Mouse (Mus musculus): Measurements from ENCODE around the gene Dnaaf1. TPM values are rescaled to one million over a fixed set of nuclear protein-coding genes. Genes with fewer than 3 reads are reported as not detected.

Gene Dnaaf1
- polyA plus RNA-seq, 1 experiment = 0.07 TPM

DNA sequence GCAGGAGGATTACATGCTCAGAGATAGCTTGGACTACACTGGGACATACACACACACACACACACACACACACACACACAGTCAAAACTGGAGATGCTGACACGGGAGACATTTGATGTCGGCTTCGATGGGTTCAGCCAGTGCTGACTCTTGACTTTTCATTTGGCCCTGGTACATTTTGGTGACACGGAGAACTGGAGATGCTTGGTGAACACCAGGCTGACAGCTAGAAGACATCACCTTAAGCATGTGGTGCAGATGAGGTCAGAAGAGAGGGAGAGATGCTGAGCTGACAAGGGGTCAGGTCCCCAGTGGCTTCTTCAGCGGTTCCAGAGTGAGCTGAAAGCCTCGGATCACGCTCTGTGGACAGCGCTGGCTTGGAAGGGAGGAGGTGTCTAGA lies 48.0 kb downstream of the Dnaaf1 start:
- DNase-seq (ENCODE audit: low spot score) = no peak

DNA sequence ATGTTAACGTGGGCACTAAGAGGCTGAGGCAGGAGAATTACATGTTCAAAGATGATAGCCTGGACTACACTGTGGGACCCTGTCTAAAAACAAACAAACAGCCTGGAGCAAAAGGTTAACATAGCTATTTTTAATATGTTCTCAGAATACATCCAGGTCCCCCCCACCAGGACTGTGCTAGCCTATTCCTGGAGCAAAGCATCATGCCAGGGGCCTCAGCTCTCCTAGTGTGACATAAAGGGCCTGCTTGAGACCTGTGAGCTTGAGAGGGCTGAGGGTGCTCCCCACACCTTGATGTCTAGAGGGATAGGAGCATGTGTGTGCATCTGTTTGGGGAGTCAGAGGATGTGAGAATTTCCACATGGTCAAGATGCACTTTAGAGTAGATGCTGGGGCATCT lies 48.7 kb downstream of the Dnaaf1 start:
- DNase-seq (ENCODE audit: low spot score) = no peak

DNA sequence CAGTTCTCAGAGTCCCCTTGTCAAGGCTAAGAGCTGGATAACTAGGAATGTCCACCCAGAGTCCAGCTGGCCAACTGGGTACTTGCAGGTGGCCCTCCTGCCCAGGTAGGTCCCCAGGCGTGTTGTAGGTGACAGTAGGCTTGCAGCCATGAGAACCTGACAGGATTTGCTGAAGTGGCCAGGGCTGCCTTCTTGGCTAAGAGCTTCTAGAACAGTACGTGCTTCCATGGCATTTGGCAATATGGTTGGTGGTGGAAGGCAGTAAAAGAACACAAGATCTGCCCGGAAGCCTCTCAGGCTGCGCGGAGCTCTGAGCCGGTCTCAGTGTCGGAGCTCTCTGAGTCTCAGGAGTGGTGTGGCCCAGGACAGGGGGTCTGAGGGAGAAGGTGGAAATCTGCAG lies 49.9 kb downstream of the Dnaaf1 start:
- DNase-seq (ENCODE audit: low spot score) = no peak

DNA sequence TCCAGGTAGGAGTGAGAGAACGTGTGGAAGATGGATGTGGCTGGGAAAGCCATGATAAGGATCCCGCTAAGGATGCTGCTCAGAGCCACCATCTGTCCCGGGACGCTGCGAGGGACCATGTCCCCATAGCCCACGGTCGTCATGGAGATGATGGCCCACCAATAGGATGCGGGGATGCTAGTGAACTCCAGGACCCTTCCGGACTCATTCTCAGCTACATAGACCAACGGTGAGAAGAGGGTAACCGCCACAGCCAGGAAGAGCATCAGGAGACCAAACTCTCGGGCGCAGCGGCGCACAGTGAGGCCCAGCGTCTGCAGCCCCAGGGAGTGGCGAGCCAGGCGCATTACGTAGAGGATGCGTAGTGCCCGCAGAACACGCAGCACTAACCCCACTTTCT lies 50.8 kb downstream of the Dnaaf1 start:
- DNase-seq (ENCODE audit: low spot score) = no peak

DNA sequence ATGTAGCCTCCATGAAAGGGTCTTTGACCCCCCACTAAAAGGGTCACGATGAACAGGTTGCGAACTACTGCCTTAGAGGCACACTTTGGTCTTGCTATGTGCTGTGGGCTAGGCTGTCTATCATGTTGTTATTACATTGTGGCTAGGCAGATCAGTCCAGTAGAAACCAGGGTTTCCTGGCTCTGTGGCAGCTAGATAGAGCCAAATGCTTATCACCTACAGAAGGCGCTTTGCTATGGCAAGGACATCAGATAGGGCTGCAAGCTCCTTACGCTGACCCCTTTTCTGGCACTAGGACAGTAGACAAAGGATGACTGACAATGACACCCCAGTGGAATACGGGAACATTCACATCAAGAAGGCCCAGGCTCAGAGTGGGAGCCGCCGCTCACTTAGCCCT lies 52.2 kb downstream of the Dnaaf1 start:
- DNase-seq (ENCODE audit: low spot score) = no peak

DNA sequence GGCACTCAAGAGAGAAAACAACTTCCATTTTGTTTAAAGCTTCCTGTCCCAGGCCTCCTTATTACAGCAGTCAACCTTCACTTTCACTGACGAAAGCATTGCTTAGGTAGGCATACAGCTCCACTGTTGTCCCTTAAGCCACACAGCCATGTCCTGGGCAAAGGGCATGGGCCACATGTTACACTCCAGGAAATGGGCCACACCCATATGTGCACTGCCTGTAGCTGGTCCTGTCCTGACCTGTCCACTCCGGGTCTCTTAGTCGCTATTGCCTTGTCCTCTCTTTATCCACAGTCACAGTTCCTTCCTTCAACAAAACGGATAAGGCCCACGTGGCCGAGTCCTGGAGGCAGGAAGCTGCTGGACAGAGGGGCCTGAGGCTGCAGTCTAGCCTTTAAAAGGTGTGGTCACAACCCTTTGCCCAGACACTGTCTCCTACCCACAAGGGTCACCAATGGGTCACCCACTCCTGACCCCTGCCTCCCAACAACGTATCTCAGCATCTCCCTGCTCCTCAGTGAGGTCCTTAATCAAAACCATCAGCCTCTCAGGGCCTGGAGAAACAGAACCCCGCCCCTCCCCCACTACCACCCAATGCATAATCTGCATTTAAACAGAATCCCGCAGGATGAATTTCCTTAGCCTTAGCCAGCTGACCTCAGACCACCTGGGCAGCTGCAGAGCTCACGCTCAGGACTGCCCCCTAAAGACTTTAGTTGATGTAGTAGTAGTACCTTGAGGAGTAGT lies 52.8 kb downstream of the Dnaaf1 start:
- no peak for DNase-seq (ENCODE audit: low spot score)

DNA sequence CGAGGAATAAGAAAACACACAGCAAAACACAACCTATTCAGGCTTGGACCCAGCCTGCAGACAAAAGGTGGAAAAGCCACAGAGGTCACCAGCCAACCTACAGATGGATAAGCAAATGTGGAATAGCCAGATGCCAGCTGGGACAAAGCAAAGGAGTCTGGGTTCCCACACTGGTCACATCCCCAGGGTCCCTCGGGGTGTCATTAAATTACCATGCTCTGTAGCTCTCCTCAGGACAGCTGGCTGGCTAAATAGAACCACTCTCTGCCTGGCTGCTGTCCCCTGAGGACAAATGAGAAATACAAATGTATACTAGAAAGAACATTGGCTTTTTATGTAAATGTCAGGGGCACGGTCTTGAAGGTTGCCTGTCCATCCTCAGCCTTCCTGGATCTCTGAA lies 55.8 kb downstream of the Dnaaf1 start:
- DNase-seq (ENCODE audit: low spot score) = no peak

DNA sequence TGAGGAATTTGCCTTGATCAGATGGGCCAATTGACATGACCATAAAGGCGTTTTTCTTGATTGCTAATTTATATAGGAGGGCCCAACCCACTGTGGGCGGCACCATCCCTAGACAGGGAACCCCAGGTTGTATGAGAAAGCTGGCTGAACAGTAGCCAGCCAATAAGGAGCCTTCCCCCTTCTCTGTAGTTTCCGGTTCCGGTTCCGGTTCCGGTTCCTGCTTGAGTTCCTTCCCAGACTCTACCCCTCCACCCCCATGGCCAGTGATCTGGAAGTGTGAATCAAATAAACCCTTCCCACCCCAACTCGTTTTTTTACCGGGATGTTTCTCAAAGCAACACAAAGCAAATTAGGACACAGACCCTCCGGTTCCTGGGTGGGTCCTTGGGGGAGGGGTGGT lies 57.2 kb downstream of the Dnaaf1 start:
- no peak for DNase-seq (ENCODE audit: low spot score)

DNA sequence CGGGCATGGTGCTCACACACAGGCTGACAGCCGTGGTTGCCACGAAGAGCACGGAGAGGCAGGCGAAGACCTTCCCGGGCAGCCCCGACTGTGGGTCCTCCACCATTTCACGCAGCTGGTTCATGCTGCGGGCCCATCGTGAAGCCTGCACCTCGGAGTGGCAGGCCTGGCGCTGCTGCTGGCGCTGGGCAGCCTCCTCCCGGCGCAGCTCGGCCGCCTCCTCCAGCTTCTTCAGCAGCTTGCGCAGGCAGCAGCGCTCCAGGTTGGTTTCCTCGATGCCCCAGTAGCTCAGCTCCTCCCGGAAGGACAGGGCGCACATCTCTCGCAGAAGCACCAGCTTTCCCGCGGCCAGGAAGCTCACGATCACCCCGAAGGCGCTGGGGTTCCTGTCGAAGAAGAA lies 57.9 kb downstream of the Dnaaf1 start:
- no peak for DNase-seq (ENCODE audit: low spot score)

DNA sequence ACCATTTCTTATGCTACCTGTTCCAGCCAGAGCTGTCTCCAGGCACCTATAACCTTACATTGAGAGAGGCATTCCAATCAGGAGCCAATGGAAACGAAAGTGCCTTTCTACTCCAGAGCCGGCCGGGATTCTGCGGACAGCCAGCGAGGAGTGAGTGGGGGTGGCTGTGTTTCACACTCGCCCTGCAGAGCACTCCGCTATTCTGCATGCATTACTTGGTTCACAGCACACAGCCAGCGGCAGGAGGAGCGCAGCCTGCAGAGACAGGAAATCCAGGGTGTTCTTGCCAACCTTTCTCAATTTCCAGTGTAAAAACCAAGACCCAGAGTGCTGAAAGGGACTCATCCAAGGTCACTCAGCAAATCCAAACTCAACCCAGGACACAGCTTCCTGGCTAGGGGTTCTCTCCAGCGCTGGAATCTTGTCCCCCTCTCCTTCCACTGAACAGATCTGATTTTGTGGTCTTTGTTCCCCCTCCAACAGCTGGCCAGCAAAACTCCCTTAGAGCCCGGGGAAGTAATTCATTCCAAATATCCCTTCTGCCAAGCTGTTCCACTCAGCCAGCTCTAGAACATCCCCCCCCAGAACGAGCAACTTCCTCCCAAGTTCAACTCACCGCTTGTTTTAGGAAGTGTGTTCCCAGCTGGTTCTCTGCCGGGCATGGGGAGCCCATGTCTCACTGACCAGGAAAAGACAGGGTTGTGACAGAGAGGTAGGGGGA lies 59.7 kb downstream of the Dnaaf1 start:
- no peak for DNase-seq (ENCODE audit: low spot score)

DNA sequence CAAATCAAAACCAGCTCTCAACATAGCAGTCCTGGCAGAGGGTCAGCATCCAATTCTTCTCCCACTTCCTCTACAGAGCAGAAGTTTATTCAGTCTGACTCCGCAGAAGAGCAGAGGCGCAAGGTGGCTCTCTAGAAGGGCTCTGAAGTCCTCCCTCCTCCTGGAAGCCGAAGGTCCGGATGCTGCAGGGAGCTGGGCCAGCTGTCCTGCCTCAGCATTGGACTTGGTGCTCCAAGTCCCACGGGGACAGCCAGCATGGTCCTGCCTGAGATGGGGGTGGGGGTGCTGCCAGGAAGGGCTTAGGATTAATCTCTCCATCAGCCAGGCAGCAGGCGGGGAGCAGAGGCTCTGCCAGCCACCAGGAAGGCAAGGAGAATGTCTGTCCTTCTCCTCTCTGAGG lies 60.3 kb downstream of the Dnaaf1 start, which contains the start of gene Kcng4:
TSS of gene Kcng4 (minus strand) at position 303 of the 400 bp plus-strand sequence.
- no peak for DNase-seq (ENCODE audit: low spot score)

DNA sequence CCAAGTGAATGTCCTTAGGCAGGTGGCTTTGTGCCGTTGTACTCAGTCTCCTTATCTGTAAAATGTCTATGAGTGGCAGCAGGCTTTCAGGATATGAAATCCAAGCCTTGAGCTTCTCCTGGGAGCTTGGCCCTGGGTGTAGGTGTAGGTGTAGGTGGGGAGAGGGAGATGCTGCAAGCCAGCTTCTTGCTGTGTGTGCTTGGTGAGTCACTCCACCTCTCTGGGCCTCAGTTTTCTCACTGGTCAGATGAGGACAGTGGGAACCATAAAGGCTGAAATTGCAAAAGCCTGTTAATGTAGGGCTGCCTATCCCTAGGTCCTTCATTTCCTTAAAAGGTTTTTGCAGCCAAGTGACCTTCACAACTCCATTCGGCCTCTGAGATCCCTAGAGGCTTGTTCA lies 60.9 kb downstream of the Dnaaf1 start:
- no peak for DNase-seq (ENCODE audit: low spot score)

DNA sequence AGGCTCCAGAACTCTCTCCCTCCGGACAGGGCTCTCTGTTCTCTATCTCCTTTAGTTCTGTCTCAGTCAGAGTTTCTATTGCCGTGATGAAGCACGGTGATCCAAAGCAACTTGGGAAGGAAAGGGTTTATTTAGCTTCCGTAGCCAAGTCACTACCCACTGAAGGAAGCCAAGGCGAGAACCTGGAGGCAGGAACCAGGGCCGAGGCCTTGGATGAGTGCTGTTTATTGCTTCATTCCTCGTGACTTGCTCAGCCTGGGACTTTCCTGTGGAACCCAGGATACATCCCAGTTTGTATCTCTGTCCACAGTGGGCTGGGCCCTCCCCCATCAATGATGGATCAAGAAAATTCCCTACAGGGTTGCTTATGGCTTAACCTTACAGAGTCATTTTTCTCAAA lies 61.7 kb downstream of the Dnaaf1 start:
- no peak for DNase-seq (ENCODE audit: low spot score)

DNA sequence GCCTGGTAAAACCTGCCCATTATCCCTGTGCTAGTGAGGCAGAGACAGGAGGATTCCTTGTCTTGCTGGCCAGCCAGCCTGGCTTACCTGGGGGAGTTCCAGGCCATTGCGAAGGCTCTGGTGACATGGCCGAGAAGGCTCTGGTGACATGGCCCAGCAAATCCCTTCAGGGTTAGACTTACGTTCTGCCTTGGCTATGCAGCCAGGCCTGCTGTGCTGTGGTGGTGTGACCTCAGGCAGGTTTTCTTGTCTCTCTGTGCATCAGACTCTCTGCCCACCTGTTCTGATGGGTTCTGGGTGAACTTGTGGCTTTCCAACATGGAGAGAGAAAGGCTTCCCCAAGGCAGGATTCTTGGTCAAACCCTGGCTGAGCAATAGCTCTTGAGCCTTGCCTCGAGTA lies 62.3 kb downstream of the Dnaaf1 start:
- no peak for DNase-seq (ENCODE audit: low spot score)

DNA sequence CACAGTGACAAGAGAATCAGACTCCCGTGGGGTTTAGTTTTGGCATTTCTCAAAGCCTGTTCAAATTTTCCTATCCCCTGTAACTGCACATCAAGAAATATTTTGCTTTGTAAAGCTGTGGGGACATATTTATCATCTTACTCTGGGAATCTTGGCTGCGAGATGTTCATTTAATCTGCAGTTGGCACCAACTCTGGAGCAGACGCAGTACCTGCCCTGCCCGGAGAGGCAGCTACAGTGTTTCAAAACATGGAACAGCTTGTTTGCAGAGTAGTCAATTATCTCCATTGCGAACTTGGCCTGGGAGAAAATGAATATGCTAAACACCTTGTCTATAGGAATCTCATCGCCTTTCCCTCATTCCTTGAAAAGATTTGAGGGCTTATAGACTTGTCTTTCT lies 63.2 kb downstream of the Dnaaf1 start:
- DNase-seq (ENCODE audit: low spot score) = no peak

DNA sequence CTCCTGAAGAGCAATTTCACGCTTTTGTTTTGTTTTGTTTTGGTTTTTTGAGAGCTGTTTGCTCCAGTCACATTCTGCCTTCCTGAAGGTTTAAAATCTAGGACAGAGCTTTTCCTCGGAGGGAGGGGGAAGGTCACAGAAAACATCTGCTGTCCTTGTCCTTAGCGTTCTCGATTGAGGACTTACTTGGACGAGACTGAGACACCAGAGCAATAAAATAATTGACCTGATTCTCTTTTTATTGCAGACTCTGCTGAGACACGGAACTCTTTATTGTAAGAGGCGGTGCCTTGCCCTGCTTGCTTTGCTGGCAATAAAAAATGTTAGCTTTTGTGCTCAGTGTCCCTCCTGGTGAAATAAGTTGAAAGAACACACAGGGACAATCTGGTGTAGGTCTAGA lies 64.8 kb downstream of the Dnaaf1 start:
- DNase-seq (ENCODE audit: low spot score) = no peak

DNA sequence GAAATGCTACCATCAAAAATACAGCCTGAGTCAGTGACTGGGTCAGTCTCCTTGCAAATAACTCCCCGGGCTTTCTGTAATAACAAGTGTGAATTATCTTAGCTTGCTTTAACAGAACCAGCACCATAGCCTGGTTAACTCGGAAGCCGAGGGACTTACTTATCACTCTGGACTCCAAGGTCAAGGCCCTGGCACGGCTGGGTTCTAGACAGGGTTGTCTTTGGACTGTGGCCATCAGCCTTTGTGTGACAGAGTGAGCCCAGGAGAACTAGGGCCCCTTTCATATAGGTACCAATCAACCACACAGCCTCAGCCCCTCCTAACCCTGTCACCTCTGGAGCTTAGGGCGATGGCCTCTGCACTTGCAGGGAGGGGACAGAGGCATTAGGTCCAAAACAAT lies 66.0 kb downstream of the Dnaaf1 start:
- DNase-seq (ENCODE audit: low spot score) = no peak

DNA sequence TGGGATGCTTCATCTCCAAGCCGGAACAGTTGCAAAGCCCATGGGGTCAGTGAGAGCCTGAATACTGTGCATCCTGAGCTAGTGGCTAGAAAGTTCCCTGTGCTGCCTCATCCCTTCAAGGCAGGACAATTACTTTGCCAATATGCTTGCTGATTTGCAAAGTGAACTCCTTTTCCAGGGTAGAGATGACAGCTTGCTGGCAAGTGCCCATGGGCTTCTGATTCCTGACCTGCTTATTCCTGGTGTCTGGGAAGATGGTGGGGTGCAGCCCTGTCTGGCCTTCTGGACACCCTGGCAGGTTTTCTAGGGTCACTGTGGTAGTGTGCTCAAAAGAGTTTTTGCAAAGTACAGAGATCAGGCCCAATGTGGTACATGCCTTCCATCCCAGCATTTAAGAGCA lies 67.9 kb downstream of the Dnaaf1 start:
- no peak for DNase-seq (ENCODE audit: low spot score)

DNA sequence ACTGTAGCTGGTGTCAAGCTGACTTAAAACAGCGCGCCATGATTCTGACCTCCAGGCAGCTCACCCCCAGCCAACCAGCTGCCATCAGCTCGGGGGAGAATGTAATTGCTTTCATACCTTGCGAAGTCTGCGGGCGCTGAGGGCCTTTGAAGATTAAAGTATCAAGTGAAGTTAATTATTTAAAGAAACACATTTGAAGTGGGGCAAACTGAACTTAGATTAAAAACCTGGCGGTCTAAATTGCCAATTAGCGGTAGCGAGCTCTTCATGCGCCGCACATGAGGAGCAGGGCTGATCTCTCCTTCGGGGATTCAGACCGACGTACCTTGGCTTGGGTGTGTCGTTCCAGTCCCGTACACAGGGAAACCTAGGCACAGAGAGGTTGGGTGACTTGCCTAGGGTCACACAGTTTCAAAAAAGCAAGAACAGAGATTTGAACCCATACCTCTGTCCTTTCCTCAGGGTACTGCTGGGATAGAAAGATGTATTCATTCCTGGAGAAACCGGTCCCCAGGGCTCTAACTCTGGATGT lies 69.5 kb downstream of the Dnaaf1 start:
- no peak for DNase-seq (ENCODE audit: low spot score)

DNA sequence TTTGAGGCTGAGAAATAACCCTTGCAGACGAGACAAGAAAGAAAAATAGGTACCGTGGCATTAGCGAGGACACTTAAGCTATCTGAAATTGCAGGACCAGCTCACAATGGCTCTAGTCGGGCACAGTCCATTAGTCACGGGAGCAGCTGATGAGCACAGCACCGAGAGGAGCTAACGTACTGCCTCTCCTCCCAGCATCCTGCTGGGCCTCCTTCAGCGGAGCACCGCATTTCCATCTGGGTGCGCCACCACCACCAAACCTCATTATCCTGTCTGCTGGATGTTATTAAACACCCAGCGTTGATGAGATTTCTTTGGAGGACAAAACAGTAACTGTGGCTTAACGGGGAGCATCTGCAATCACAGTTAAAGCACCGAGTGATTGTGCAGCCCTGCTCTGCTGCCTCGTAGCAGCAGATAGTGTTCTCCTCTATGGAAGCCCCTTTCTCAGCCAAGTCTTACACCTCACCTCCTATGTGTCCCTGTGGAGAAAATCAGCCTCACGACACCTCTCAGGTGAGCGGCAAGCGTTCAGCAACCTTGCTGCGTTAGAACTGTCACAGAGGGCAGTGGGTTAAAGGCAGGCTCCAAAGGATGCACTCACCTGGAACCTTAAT lies 70.1 kb downstream of the Dnaaf1 start:
- no peak for DNase-seq (ENCODE audit: low spot score)

DNA sequence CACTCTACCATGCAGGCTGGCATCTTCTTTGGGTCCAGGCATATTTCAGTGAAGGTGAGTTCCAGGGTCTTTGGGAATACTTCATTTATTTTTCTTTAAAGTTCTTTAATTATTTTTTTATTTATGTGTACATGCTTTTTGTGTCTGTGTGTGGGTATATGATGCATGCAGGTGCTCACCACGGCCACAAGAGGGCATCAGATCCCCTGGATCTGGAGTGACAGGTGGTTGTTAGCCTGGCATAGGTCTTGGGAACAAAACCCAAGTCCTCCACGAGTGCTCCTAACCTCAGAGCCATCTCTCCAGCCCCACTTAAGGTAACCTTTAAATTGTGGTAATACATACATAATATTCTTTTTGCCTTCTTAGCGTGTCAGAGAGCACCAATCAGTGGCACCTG lies 71.2 kb downstream of the Dnaaf1 start:
- no peak for DNase-seq (ENCODE audit: low spot score)

DNA sequence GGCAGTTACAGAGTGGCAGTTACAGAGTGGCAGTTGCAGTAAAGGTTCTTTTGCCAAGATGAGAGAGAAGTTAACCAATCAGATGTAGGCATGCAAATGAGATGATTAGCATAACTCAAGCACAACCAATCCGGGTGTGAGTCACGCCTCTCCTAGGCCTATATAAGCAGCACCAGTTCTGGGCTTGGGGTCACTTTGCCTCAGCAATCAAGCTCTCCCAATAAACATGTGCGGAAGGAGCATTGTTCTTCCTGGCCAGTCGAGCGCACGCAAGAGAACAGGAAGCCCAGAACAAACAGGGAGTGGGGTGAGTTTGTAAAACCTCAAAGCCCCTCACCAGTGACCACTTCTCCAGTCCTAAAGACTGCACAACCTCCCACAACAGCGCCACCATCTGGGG lies 71.8 kb downstream of the Dnaaf1 start:
- no peak for DNase-seq (ENCODE audit: low spot score)
